Mouse (Mus musculus) skeletal muscle tissue, adult 2 months (tissue): ENCODE measurements around the gene Proser2.
A peak's percentile ranks its signal among the peaks of the same experiment; 100 is the strongest.
"Not testable (repeated sequence)": the region's sequence is repeated elsewhere in the genome, so short reads cannot be mapped to it uniquely, and the experiment has no call there.

Source experiments
- DNase-seq: peaks from one replicate; pipeline ENCODE4 v3.0.0-alpha.2; 2012; ENCODE audit warnings: low read depth, low spot score

Proser2 gene

GRCm38 (mm10) chr2:6128881-6129280 lies 1.1 kb downstream of the Proser2 start:
- no peak for DNase-seq

DNA sequence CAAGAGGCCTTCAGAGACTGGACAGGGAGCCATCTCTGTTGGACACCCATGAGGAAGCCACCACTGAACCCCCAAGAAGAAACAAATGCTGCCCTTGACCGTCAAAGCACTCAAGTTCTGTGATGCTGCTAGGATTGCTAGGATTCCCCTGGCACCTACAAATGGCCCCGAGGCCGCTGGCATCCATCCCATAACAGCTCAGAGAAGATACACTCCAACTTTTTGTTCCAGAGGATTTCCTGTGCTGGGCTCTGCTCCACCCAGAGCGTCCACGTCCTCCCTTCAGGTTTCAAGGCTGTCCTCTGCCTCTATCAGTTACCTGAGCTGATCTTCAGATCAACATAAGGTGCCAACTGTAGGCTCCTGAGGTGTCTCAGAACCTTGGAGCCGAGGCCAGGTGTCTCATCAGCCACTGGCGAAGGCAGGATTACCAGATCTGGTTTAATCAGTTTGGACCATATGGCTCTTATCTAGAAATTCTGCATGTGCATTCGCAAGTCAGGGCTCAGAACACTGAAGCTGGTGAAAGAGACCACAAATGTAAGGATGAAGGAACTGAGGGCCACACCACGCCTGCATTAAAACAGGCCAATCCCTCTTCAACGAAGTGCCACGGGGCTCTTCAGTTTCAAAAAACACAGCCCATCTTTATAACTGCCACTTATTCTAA lies 1.7 kb downstream of the Proser2 start:
- no peak for DNase-seq

DNA sequence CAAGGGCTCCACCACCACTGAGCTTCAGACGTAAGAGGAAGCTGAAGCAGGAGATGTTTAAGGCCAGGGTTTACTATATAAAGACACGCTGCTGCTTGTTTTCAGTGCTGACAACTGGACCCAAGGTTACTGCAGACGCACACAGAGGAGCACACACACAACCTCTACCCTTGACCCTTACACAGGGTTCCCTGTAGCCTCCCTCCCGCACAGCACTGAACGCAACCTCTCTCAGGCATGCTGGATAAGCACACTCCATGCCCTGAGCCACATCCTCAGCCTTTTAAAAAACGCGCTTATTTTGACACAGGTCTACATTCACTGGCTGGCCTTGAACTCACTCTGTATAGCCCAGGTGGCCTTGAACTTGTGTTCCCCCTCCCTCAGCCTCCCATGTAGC lies 7.0 kb downstream of the Proser2 start:
- no peak for DNase-seq

GRCm38 (mm10) chr2:6121091-6121490 lies 8.9 kb downstream of the Proser2 start:
- DNase-seq, result no peak

- no peak for DNase-seq
These were observed 11.8 kb downstream of the Proser2 start for GRCm38 (mm10) chr2:6118246-6118645.

DNA sequence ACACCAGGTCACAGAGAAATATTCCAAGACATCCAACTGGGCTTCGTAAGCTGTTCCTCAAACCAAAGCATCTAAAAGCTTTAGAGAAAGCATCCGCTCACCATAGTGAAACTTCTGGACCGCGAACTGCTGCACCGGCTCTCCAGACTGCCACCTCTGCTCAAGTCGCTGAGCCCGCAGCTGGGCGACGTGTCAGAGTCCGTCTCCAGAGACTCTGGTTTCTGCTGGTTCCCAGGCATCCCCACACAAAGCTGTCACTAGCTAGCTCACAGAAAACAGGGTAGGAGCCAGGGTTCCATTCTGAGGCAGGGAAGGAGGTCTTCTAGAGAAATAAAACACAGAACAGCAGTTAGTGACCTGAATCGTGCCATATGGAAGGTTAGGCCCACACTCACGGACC lies 16.2 kb downstream of the Proser2 start:
- no peak for DNase-seq

- DNase-seq, result no peak
These were observed 17.4 kb downstream of the Proser2 start for GRCm38 (mm10) chr2:6112619-6113018.

DNA sequence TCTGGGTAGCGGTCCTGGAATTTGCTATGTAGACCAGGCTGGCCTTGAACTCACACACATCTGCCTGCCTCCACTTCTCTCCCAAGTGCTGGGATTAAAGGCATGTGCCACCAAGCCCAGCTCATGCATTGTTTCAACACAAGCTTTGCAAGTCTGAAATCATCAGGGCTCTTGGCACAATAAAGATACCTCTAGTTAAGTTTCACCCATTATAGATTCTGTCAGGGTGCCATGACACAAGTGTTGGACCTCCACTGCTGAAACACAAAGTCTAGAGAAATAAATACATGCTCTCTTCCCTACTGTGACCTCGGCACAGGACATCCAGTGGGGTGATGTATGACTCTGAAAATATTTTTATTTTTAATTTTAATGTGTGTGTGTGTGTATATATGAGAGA lies 24.6 kb downstream of the Proser2 start:
- DNase-seq, result no peak

DNA sequence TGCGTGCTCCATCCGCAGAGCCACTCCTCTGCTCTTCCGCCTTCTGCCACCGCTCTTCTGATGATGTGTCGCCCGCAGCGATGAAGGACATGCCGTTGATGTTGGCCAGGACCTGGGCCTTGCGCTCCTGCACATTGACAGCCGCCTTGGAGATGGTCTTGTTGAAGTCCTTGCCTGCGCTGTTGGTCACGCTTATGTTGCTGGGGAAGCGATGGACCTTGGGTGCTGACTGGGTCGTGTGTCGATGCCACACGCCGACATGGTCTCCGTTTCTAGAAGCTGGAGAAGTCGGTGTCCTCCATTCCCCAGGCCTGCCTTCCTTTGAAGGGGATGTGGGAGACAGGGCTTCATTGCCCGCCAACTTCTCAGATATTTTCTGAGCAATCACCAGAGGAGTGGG lies 29.3 kb downstream of the Proser2 start:
- no peak for DNase-seq

- DNase-seq, result no peak
These were observed 29.8 kb downstream of the Proser2 start for GRCm38 (mm10) chr2:6100027-6100749.

DNA sequence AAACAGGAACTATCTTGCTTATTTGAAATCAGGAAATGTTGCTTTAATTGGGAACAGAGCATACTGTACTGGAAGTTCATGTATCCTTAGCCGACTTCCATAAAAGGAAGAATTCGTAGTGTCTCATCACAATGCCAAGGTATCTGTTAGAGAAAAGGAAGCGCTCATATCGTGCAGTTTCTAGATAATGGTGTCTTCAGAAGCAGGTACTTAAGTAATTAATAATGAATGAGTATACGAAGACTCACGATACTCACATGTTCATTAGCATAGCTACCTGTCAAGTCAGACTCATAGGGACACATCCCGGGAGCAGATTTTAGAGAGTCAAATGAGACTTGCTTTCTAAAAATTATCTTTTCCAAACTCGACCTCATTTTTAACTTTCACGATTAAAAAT lies 30.6 kb downstream of the Proser2 start:
- no peak for DNase-seq

GRCm38 (mm10) chr2:6098924-6099323 lies 31.1 kb downstream of the Proser2 start:
- DNase-seq, result peak; percentile 32

GRCm38 (mm10) chr2:6097113-6097716 lies 32.8 kb downstream of the Proser2 start:
- DNase-seq, result no peak

- not testable (repeated sequence) for DNase-seq
These were observed 40.1 kb downstream of the Proser2 start for GRCm38 (mm10) chr2:6089941-6090340.

DNA sequence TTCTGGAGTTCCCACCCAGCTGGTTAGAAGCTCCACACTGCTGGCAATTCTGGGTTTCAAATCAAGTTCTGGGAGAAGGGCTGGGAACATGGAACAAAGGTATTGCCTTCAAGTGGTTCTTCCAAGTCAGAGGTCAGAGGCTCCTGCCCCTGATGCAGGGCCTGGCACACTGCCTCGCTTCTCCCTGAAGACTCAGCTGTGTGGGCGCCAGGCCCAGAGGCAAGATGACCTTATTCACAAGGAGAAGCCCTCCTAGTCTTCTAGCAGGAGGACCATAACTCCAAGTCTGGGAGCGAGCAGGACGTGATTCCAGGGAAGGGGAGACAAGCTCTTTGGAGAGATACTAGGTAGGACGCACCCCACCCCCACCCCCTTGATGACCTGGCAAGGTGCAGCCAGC lies 42.9 kb downstream of the Proser2 start:
- no peak for DNase-seq

GRCm38 (mm10) chr2:6085622-6086530 lies 44.1 kb downstream of the Proser2 start:
- DNase-seq, result no peak

GRCm38 (mm10) chr2:6083696-6084095 lies 46.3 kb downstream of the Proser2 start:
- no peak for DNase-seq

DNA sequence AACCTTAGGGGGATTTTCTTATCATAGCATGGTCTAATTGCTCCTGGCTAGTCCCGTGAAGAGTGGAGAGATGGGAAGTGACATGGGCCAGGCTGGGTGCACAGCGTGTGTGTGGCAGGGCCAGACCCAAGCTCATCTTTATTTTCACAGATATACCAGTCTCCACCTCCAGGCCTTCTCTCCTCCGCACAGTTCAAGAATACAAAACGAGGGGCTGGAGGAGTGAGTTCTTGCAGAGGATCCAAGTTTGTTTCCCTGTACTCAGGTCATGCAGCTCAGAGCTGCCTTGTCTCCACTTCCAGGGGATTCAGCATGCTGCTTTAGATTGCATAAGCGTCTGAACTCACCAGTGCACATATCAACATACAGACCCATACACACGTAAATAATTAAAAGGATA lies 47.4 kb downstream of the Proser2 start:
- no peak for DNase-seq

- DNase-seq, result no peak
These were observed 48.9 kb downstream of the Proser2 start for GRCm38 (mm10) chr2:6081108-6081507.

GRCm38 (mm10) chr2:6080037-6080436 lies 50.0 kb downstream of the Proser2 start:
- no peak for DNase-seq

GRCm38 (mm10) chr2:6075530-6075896 lies 54.5 kb downstream of the Proser2 start:
- DNase-seq, result no peak
